Mouse (Mus musculus) c-Kit-negative CD71-positive TER-119-positive erythroid progenitor cells, embryonic 14.5 days (primary cell): ENCODE data around the gene Olfr314.
"Not testable (repeated sequence)": the region's sequence is repeated elsewhere in the genome, so short reads cannot be mapped to it uniquely, and the experiment has no call there.

Experiments used
- DNase-seq: peaks from one replicate; pipeline ENCODE4 v3.0.0-alpha.2; 2013; ENCODE audit warnings: low read depth, low spot score

The Olfr314 gene

DNA sequence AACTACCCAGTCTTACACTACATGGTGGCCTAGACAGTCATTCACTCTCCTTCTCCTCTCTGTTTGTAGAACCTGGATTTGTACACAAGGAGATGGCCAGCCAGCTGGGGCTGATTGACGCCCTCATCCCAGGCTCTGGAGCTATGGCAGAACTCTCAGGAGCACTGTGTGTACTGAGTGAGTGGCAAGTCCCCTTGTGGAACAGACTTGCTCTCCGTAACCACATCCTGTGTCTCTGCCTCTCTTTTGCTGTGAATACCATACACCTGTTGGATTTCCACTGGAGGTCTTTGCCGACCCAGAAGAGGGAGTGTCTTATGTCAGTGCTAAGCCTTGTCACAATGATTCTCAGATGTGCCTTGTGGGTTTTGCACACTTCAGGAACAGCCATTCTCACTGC is 49.8 kb downstream of the Olfr314 start:
- not testable (repeated sequence) for DNase-seq
